Mouse (Mus musculus) right cerebral cortex, adult 2 months (tissue): ENCODE measurements at regions not wholly inside any gene's neighbourhood (a gene's known extent, or its start where the extent isn't known, plus 50 kb on each side); places are given as distances from the start of the nearest gene placed in this dataset.

Source experiments
- DNase-seq, 2 experiments: peaks; one replicate each; pipeline ENCODE4 v3.0.0; 2021 to 2022; ENCODE audit warnings: low spot score in 2 of 2

- no peak for DNase-seq
Measured at GRCm38 (mm10) chr5:79679051-79679450, 1340.9 kb upstream of the Adgrl3 start.

- no peak for DNase-seq
Measured at GRCm38 (mm10) chr5:79680321-79680720, 1339.6 kb upstream of the Adgrl3 start.

- peak; percentile 24 to 47 for DNase-seq
Measured at GRCm38 (mm10) chr5:79706631-79707030, 1313.3 kb upstream of the Adgrl3 start.

- DNase-seq = peak in 1 of 2 experiments; percentile 1
Measured at GRCm38 (mm10) chr5:79734885-79735284, 1285.1 kb upstream of the Adgrl3 start.

GRCm38 (mm10) chr5:79784391-79784790, 1235.5 kb upstream of the Adgrl3 start:
- no peak for DNase-seq

GRCm38 (mm10) chr5:79826531-79826930, 1193.4 kb upstream of the Adgrl3 start:
- DNase-seq = no peak

- no peak for DNase-seq
Measured at GRCm38 (mm10) chr5:79846456-79846855, 1173.5 kb upstream of the Adgrl3 start.

GRCm38 (mm10) chr5:79855866-79856265, 1164.1 kb upstream of the Adgrl3 start:
- peak in 1 of 2 experiments; percentile 2 for DNase-seq

- no peak for DNase-seq
Measured at GRCm38 (mm10) chr5:79900713-79901112, 1119.2 kb upstream of the Adgrl3 start.

- DNase-seq = peak in 1 of 2 experiments; percentile 5
Measured at GRCm38 (mm10) chr5:79905341-79905740, 1114.6 kb upstream of the Adgrl3 start.
